Mouse (Mus musculus): ENCODE measurements at regions not wholly inside any gene's neighbourhood (a gene's known extent, or its start where the extent isn't known, plus 50 kb on each side); places are given as distances from the start of the nearest gene placed in this dataset.

- TF ChIP-seq EP300 (IDR thresholded peaks at IDR 0.05; ENCODE audit: insufficient read depth, low read depth, low read length), result no peak
- no peak for TF ChIP-seq POLR2A (IDR thresholded peaks at IDR 0.05; ENCODE audit: insufficient read depth, low read length)
- no peak for TF ChIP-seq CTCF (IDR thresholded peaks at IDR 0.05; ENCODE audit: low read depth, low read length)
- H3K4me3 ChIP-seq (ENCODE audit: low read depth, low read length), result no peak overlapping the region
- H3K4me1 ChIP-seq (ENCODE audit: control insufficient read depth, insufficient read depth, low read length), result no peaks in the 10 kb centered on the region
Observed at GRCm38 (mm10) chr19:26190803-26191202, 414.0 kb upstream of the Smarca2 start.

GRCm38 (mm10) chr19:26193664-26194063, 411.2 kb upstream of the Smarca2 start:
- no peak for TF ChIP-seq POLR2A (IDR thresholded peaks at IDR 0.05; ENCODE audit: insufficient read depth, low read length)
- TF ChIP-seq EP300 (IDR thresholded peaks at IDR 0.05; ENCODE audit: insufficient read depth, low read depth, low read length), result no peak
- H3K9me3 ChIP-seq (replicated peaks; ENCODE audit: control insufficient read depth, insufficient read depth, low read length, poor library complexity, severe bottlenecking), result no peaks in the 10 kb centered on the region
- H3K27ac ChIP-seq (ENCODE audit: insufficient read depth, low read length), result no peak overlapping the region
- no peaks in the 10 kb centered on the region for H3K4me1 ChIP-seq (ENCODE audit: control insufficient read depth, insufficient read depth, low read length)
- H3K9ac ChIP-seq (ENCODE audit: low read depth, poor library complexity, severe bottlenecking), result no peak overlapping the region
- H3K4me3 ChIP-seq (ENCODE audit: low read depth, low read length), result no peak overlapping the region
- no peaks in the 10 kb centered on the region for H3K27me3 ChIP-seq (ENCODE audit: control insufficient read depth, insufficient read depth, low read length, poor library complexity, severe bottlenecking)
- H3K36me3 ChIP-seq (ENCODE audit: control insufficient read depth, insufficient read depth, low read length, poor library complexity, severe bottlenecking), result no peaks in the 10 kb centered on the region

More at GRCm38 (mm10) chr19:26190803-26191202, 414.0 kb upstream of the Smarca2 start:
- no peaks in the 10 kb centered on the region for H3K27me3 ChIP-seq (ENCODE audit: control insufficient read depth, insufficient read depth, low read length, poor library complexity, severe bottlenecking)
- H3K9ac ChIP-seq (ENCODE audit: low read depth, poor library complexity, severe bottlenecking), result no peak overlapping the region
- H3K27ac ChIP-seq (ENCODE audit: insufficient read depth, low read length), result no peak overlapping the region
- H3K9me3 ChIP-seq (replicated peaks; ENCODE audit: control insufficient read depth, insufficient read depth, low read length, poor library complexity, severe bottlenecking), result no peaks in the 10 kb centered on the region
- H3K36me3 ChIP-seq (ENCODE audit: control insufficient read depth, insufficient read depth, low read length, poor library complexity, severe bottlenecking), result no peaks in the 10 kb centered on the region

DNA sequence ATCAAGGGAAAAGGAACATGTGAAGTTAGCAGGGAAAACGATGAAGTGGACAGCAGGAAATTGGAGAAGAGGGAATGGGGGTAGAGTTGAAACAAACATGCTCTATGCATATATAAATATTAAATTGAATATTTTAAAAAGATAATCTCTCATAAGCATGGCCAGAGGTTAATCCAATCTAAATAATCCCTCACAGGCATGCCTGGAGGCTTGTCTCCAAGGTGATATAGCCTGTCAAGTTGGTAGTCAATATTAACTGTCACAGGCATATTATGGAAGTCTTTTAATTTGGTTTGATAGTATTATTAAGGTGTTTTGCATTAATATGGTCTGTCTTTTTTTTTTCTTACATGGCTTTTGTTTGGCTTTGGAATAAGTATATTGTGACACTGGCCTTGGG, 396.1 kb upstream of the Smarca2 start:
- H3K9me3 ChIP-seq (replicated peaks; ENCODE audit: control insufficient read depth, insufficient read depth, low read length, poor library complexity, severe bottlenecking), result no peaks in the 10 kb centered on the region
- TF ChIP-seq EP300 (IDR thresholded peaks at IDR 0.05; ENCODE audit: insufficient read depth, low read depth, low read length), result no peak
- TF ChIP-seq CTCF (IDR thresholded peaks at IDR 0.05; ENCODE audit: low read depth, low read length), result no peak
- no peak for TF ChIP-seq POLR2A (IDR thresholded peaks at IDR 0.05; ENCODE audit: insufficient read depth, low read length)
- H3K36me3 ChIP-seq (ENCODE audit: control insufficient read depth, insufficient read depth, low read length, poor library complexity, severe bottlenecking), result no peaks in the 10 kb centered on the region
- H3K27ac ChIP-seq (ENCODE audit: insufficient read depth, low read length), result no peak overlapping the region
- H3K4me3 ChIP-seq (ENCODE audit: low read depth, low read length), result no peak overlapping the region
- no peak overlapping the region for H3K9ac ChIP-seq (ENCODE audit: low read depth, poor library complexity, severe bottlenecking)
- no peaks in the 10 kb centered on the region for H3K4me1 ChIP-seq (ENCODE audit: control insufficient read depth, insufficient read depth, low read length)
- H3K27me3 ChIP-seq (ENCODE audit: control insufficient read depth, insufficient read depth, low read length, poor library complexity, severe bottlenecking), result no peaks in the 10 kb centered on the region

- Histone ChIP-seq H3K36me3 (ENCODE audit: control insufficient read depth, insufficient read depth, low read length, poor library complexity, severe bottlenecking) (no peaks in the 10 kb centered on the region), H3K4me1 (ENCODE audit: control insufficient read depth, insufficient read depth, low read length) (no peaks in the 10 kb centered on the region), H3K4me3 (ENCODE audit: low read depth, low read length) (no peak overlapping the region), H3K27ac (ENCODE audit: insufficient read depth, low read length) (no peak overlapping the region), H3K9me3 (replicated peaks; ENCODE audit: control insufficient read depth, insufficient read depth, low read length, poor library complexity, severe bottlenecking) (0 out of 2 replicates have a peak, but pooled peaks cover 3% of the 10 kb centered on the region), H3K27me3 (ENCODE audit: control insufficient read depth, insufficient read depth, low read length, poor library complexity, severe bottlenecking) (no peaks in the 10 kb centered on the region), H3K9ac (ENCODE audit: low read depth, poor library complexity, severe bottlenecking) (no peak overlapping the region)
- TF ChIP-seq CTCF (IDR thresholded peaks at IDR 0.05; ENCODE audit: low read depth, low read length), result no peak
- no peak for TF ChIP-seq EP300 (IDR thresholded peaks at IDR 0.05; ENCODE audit: insufficient read depth, low read depth, low read length)
- no peak for TF ChIP-seq POLR2A (IDR thresholded peaks at IDR 0.05; ENCODE audit: insufficient read depth, low read length)
Observed at GRCm38 (mm10) chr19:26234539-26234938, 370.3 kb upstream of the Smarca2 start.

- TF ChIP-seq CTCF (IDR thresholded peaks at IDR 0.05; ENCODE audit: low read depth, low read length) (no peak), EP300 (IDR thresholded peaks at IDR 0.05; ENCODE audit: insufficient read depth, low read depth, low read length) (no peak), POLR2A (IDR thresholded peaks at IDR 0.05; ENCODE audit: insufficient read depth, low read length) (no peak)
- Histone ChIP-seq H3K36me3 (ENCODE audit: control insufficient read depth, insufficient read depth, low read length, poor library complexity, severe bottlenecking) (no peaks in the 10 kb centered on the region), H3K4me1 (ENCODE audit: control insufficient read depth, insufficient read depth, low read length) (no peaks in the 10 kb centered on the region), H3K27me3 (ENCODE audit: control insufficient read depth, insufficient read depth, low read length, poor library complexity, severe bottlenecking) (no peaks in the 10 kb centered on the region), H3K27ac (ENCODE audit: insufficient read depth, low read length) (no peak overlapping the region), H3K9ac (ENCODE audit: low read depth, poor library complexity, severe bottlenecking) (no peak overlapping the region), H3K4me3 (ENCODE audit: low read depth, low read length) (no peak overlapping the region), H3K9me3 (replicated peaks; ENCODE audit: control insufficient read depth, insufficient read depth, low read length, poor library complexity, severe bottlenecking) (no peaks in the 10 kb centered on the region)
Observed at GRCm38 (mm10) chr19:26244067-26244466, 360.8 kb upstream of the Smarca2 start.

- H3K27ac ChIP-seq (ENCODE audit: insufficient read depth, low read length), result no peak overlapping the region
Observed at GRCm38 (mm10) chr19:26249751-26250150, 355.1 kb upstream of the Smarca2 start.

More at GRCm38 (mm10) chr19:26249751-26250150, 355.1 kb upstream of the Smarca2 start:
- Histone ChIP-seq H3K4me1 (ENCODE audit: control insufficient read depth, insufficient read depth, low read length) (no peaks in the 10 kb centered on the region), H3K36me3 (ENCODE audit: control insufficient read depth, insufficient read depth, low read length, poor library complexity, severe bottlenecking) (no peaks in the 10 kb centered on the region), H3K9ac (ENCODE audit: low read depth, poor library complexity, severe bottlenecking) (no peak overlapping the region), H3K27me3 (ENCODE audit: control insufficient read depth, insufficient read depth, low read length, poor library complexity, severe bottlenecking) (no peaks in the 10 kb centered on the region), H3K9me3 (replicated peaks; ENCODE audit: control insufficient read depth, insufficient read depth, low read length, poor library complexity, severe bottlenecking) (no peaks in the 10 kb centered on the region), H3K4me3 (ENCODE audit: low read depth, low read length) (no peak overlapping the region)
- no peak for TF ChIP-seq EP300 (IDR thresholded peaks at IDR 0.05; ENCODE audit: insufficient read depth, low read depth, low read length)

Measured in ES-Bruce4 (cell line).